Mouse (Mus musculus) liver, adult 2 months (tissue): ENCODE results near the gene Tead2. TPM values are rescaled to one million over a fixed set of nuclear protein-coding genes. Genes with fewer than 3 reads are reported as not detected.

ENCODE experiments used
- DNase-seq: peaks from one replicate; pipeline ENCODE4 v3.0.0-alpha.2; 2011; ENCODE audit warnings: low read depth, low spot score; ENCODE audit errors: extremely low read depth
- H3K27ac ChIP-seq: fragments of 200-500 bp; replicated peaks from 2 replicates; pipeline ENCODE4 v1.5.1; 2012; ENCODE audit warnings: low read depth, mild to moderate bottlenecking, control low read depth, inconsistent platforms, low read length; ENCODE audit not compliant: insufficient read depth
- H3K27me3 ChIP-seq: fragments of 200-500 bp; 2 replicates; pipeline ENCODE4 v1.6.1; 2012; ENCODE audit warnings: mild to moderate bottlenecking, moderate library complexity, low read length, inconsistent platforms; ENCODE audit not compliant: control insufficient read depth, insufficient read depth
- H3K36me3 ChIP-seq: fragments of 200-500 bp; 2 replicates; pipeline ENCODE4 v1.6.1; 2012; ENCODE audit warnings: low read length, inconsistent platforms; ENCODE audit not compliant: control insufficient read depth, insufficient read depth
- H3K4me1 ChIP-seq: fragments of 200-500 bp; 2 replicates; pipeline ENCODE4 v1.6.1; 2011; ENCODE audit warnings: low read length; ENCODE audit not compliant: control insufficient read depth, insufficient read depth
- H3K4me3 ChIP-seq: fragments of 200-500 bp; 2 replicates; pipeline ENCODE4 v1.5.1; 2011; ENCODE audit warnings: low read depth, mild to moderate bottlenecking, control low read depth, low read length, moderate library complexity; ENCODE audit not compliant: insufficient read depth
- H3K79me2 ChIP-seq: fragments of 200-500 bp; 2 replicates; pipeline ENCODE4 v1.6.1; 2012; ENCODE audit warnings: inconsistent platforms, mild to moderate bottlenecking, low read length, moderate library complexity; ENCODE audit not compliant: control insufficient read depth, insufficient read depth
- H3K9ac ChIP-seq: fragments of 200-500 bp; 2 replicates; pipeline ENCODE4 v1.6.1; 2012; ENCODE audit warnings: low read depth, mild to moderate bottlenecking, control low read depth, inconsistent platforms, low read length
- CTCF ChIP-seq: fragments of 200-500 bp; IDR thresholded peaks from 2 replicates; pipeline ENCODE4 v1.5.1; 2011; ENCODE audit warnings: low read depth, low read length, control low read depth
- POLR2A ChIP-seq: fragments of 200-500 bp; IDR thresholded peaks from 2 replicates; pipeline ENCODE4 v1.6.1; 2011; ENCODE audit warnings: low read length, control low read depth; ENCODE audit not compliant: insufficient read depth; ENCODE audit errors: extremely low read depth
- whole genome bisulfite sequencing: fragments of 180-500 bp; shearing (Covaris S2); methylation state at CpG from one replicate; pipeline ENCODE4 v1.1.7; 2018; 5-methylcytosine and 5-hydroxymethylcytosine counted together
- polyA plus RNA-seq: library from polyadenylated mRNA; depleted of rRNA; stranded (reverse); fragments of >200 nt; gene quantifications from 2 replicates; pipeline ENCODE4 v1.2.3, GENCODE M21; 2012; rRNA removed
- total RNA-seq: library from RNA; depleted of rRNA; stranded (reverse); fragments of >200 nt; gene quantifications from 2 replicates; pipeline ENCODE4 v1.2.3, GENCODE M21; 2014; rRNA removed

The Tead2 gene
- total and polyA plus RNA-seq, 2 experiments: 1.5 to 2.9 TPM

DNA sequence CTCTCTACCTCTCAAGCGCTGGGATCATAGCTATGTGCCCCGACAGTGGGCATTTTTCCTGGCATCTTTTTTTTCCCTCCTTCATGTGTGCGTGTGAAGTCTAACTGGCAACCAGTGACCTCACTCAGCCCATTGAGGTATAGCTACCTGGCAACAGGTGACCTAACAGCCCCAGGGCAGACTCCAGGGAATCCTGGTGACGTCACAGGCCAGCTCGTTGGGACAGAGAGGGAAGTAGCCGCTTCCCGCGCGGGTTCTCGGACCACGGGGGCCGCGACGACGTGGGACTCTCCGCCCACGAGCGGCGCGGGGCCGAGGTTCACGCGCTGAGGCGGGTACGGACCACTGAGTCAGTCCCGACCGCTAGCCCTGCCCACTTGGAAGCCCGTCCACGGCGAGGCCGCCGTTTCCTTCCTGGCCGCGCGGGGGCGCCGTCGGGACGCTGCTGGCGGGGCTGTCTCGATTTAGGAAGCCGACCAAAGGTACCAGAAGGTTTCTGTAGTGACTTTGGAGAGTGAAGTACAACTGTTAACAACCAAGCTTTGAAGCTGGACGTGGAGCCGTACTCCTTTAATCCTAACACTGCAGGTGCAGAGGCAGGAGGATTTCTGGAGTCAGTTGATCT lies 61.7 kb downstream of the Tead2 start, which contains the start of gene Slc6a21:
TSS of gene Slc6a21 (plus strand) at position 378 of the 625 bp plus-strand sequence.
- Histone ChIP-seq H3K27me3 (no peaks in the 10 kb centered on the region), H3K36me3 (no peaks in the 10 kb centered on the region), H3K27ac (peak within 1 kb of the TSS; percentile 48; the same call in 1 of the 2 replicates), H3K79me2 (no peaks in the 10 kb centered on the region), H3K4me1 (peaks cover 3% of the 10 kb centered on the region), H3K9ac (peak within 1 kb of the TSS; percentile 97), H3K4me3 (peak within 1 kb of the TSS; percentile 93)
- 5% methylated on average over 44 of the region's 44 CpGs for WGBS
- TF ChIP-seq POLR2A (no peak), CTCF (peak; percentile 88)
- DNase-seq: peak; percentile 67

Other genes with a start within 250 kb of the Tead2 start
Only the 30 nearest of the 36 such genes appear.
- 4.2 and 5.6 TPM in 2 replicates for gene Bcl2l12, start 217.0 kb upstream of the Tead2 start, total RNA-seq
- 13.3 and 14.5 TPM in 2 replicates for gene Bcl2l12, start 217.0 kb upstream of the Tead2 start, polyA plus RNA-seq
- 4.4 and 9.7 TPM in 2 replicates for gene Scaf1, start 199.4 kb upstream of the Tead2 start, total RNA-seq
- 25.7 and 31.8 TPM in 2 replicates for gene Scaf1, start 199.4 kb upstream of the Tead2 start, polyA plus RNA-seq
- 8.9 and 13.9 TPM in 2 replicates for gene Rras, start 197.8 kb upstream of the Tead2 start, total RNA-seq
- gene Rras, start 197.8 kb upstream of the Tead2 start, polyA plus RNA-seq: 53.4 and 54.9 TPM in 2 replicates
- gene Prr12, start 162.9 kb upstream of the Tead2 start, total RNA-seq: 1.2 and 1.7 TPM in 2 replicates
- 2.7 and 3.7 TPM in 2 replicates for gene Prr12, start 162.9 kb upstream of the Tead2 start, polyA plus RNA-seq
- 20.1 and 22.8 TPM in 2 replicates for gene Nosip, start 153.3 kb upstream of the Tead2 start, total RNA-seq
- 31.4 and 35.8 TPM in 2 replicates for gene Nosip, start 153.3 kb upstream of the Tead2 start, polyA plus RNA-seq
- 26.1 and 32.8 TPM in 2 replicates for gene Prrg2, start 153.1 kb upstream of the Tead2 start, total RNA-seq
- 74.1 and 83.8 TPM in 2 replicates for gene Prrg2, start 153.1 kb upstream of the Tead2 start, polyA plus RNA-seq
- 6.7 and 8.8 TPM in 2 replicates for gene Rcn3, start 123.5 kb upstream of the Tead2 start, total RNA-seq
- gene Rcn3, start 123.5 kb upstream of the Tead2 start, polyA plus RNA-seq: 14.9 and 16.3 TPM in 2 replicates
- 163 and 188 TPM in 2 replicates for gene Fcgrt, start 111.9 kb upstream of the Tead2 start, total RNA-seq
- 170 and 193 TPM in 2 replicates for gene Fcgrt, start 111.9 kb upstream of the Tead2 start, polyA plus RNA-seq
- 355 and 400 TPM in 2 replicates for gene Rps11, start 91.3 kb upstream of the Tead2 start, total RNA-seq
- 95.1 and 111 TPM in 2 replicates for gene Rps11, start 91.3 kb upstream of the Tead2 start, polyA plus RNA-seq
- 1,440 and 1,681 TPM in 2 replicates for gene Rpl13a, start 87.0 kb upstream of the Tead2 start, total RNA-seq
- gene Rpl13a, start 87.0 kb upstream of the Tead2 start, polyA plus RNA-seq: 488 and 544 TPM in 2 replicates
- 0.13 TPM in 1 of 2 replicates, not detected in the other for gene Gm45713, start 79.5 kb upstream of the Tead2 start, total RNA-seq
- 0.98 TPM in 1 of 2 replicates, not detected in the other for gene Gm45713, start 79.5 kb upstream of the Tead2 start, polyA plus RNA-seq
- 3.2 and 5.4 TPM in 2 replicates for gene Flt3l, start 79.3 kb upstream of the Tead2 start, total RNA-seq
- 20.8 and 30.8 TPM in 2 replicates for gene Flt3l, start 79.3 kb upstream of the Tead2 start, polyA plus RNA-seq
- 48.0 and 59.1 TPM in 2 replicates for gene Pih1d1, start 61.5 kb upstream of the Tead2 start, total RNA-seq
- 62.1 and 66.4 TPM in 2 replicates for gene Pih1d1, start 61.5 kb upstream of the Tead2 start, polyA plus RNA-seq
- gene Aldh16a1, start 61.2 kb upstream of the Tead2 start, total RNA-seq: 33.3 and 47.6 TPM in 2 replicates
- gene Aldh16a1, start 61.2 kb upstream of the Tead2 start, polyA plus RNA-seq: 116 and 162 TPM in 2 replicates
- gene Slc17a7, start 51.8 kb upstream of the Tead2 start, total RNA-seq: 0.07 TPM in 1 of 2 replicates, not detected in the other
- gene Slc17a7, start 51.8 kb upstream of the Tead2 start, polyA plus RNA-seq: not detected in 2 replicates
- not detected in 2 replicates for gene Gfy, start 36.2 kb upstream of the Tead2 start, total RNA-seq
- gene Gfy, start 36.2 kb upstream of the Tead2 start, polyA plus RNA-seq: not detected in 2 replicates
- gene Pth2, start 34.8 kb upstream of the Tead2 start, total RNA-seq: not detected in 2 replicates
- not detected in 2 replicates for gene Pth2, start 34.8 kb upstream of the Tead2 start, polyA plus RNA-seq
- gene Ccdc155, start 10.9 kb upstream of the Tead2 start, total RNA-seq: not detected in 2 replicates
- gene Ccdc155, start 10.9 kb upstream of the Tead2 start, polyA plus RNA-seq: not detected in 2 replicates
- gene Dkkl1, start 3.6 kb upstream of the Tead2 start, total RNA-seq: not detected in 2 replicates
- gene Dkkl1, start 3.6 kb upstream of the Tead2 start, polyA plus RNA-seq: 0.21 TPM in 1 of 2 replicates, not detected in the other
- gene Cd37, start 23.4 kb downstream of the Tead2 start, total RNA-seq: 1.4 and 1.5 TPM in 2 replicates
- 4.5 and 11.5 TPM in 2 replicates for gene Cd37, start 23.4 kb downstream of the Tead2 start, polyA plus RNA-seq
- gene Slc6a16, start 25.3 kb downstream of the Tead2 start, total RNA-seq: 0.20 and 0.37 TPM in 2 replicates
- gene Slc6a16, start 25.3 kb downstream of the Tead2 start, polyA plus RNA-seq: 0.86 and 1.9 TPM in 2 replicates
- gene Slc6a21, start 61.8 kb downstream of the Tead2 start, total RNA-seq: not detected in 2 replicates
- gene Slc6a21, start 61.8 kb downstream of the Tead2 start, polyA plus RNA-seq: 0.12 and 0.18 TPM in 2 replicates
- gene Trpm4, start 118.0 kb downstream of the Tead2 start, total RNA-seq: 1.2 TPM in 2 replicates
- 1.2 and 1.5 TPM in 2 replicates for gene Trpm4, start 118.0 kb downstream of the Tead2 start, polyA plus RNA-seq
- 0.28 TPM in 1 of 2 replicates, not detected in the other for gene Hrc, start 119.5 kb downstream of the Tead2 start, total RNA-seq
- not detected in 2 replicates for gene Hrc, start 119.5 kb downstream of the Tead2 start, polyA plus RNA-seq
- 0.07 TPM in 1 of 2 replicates, not detected in the other for gene Ppfia3, start 151.3 kb downstream of the Tead2 start, total RNA-seq
- gene Ppfia3, start 151.3 kb downstream of the Tead2 start, polyA plus RNA-seq: 0.14 TPM in 1 of 2 replicates, not detected in the other
- not detected in 2 replicates for gene Lin7b, start 154.8 kb downstream of the Tead2 start, total RNA-seq
- gene Lin7b, start 154.8 kb downstream of the Tead2 start, polyA plus RNA-seq: not detected in 2 replicates
- 43.3 and 46.4 TPM in 2 replicates for gene Snrnp70, start 180.0 kb downstream of the Tead2 start, total RNA-seq
- 59.2 and 101 TPM in 2 replicates for gene Snrnp70, start 180.0 kb downstream of the Tead2 start, polyA plus RNA-seq
- gene Kcna7, start 189.9 kb downstream of the Tead2 start, total RNA-seq: under 0.01 TPM in 1 of 2 replicates, not detected in the other
- not detected in 2 replicates for gene Kcna7, start 189.9 kb downstream of the Tead2 start, polyA plus RNA-seq
- gene Ntf5, start 197.9 kb downstream of the Tead2 start, total RNA-seq: 0.13 TPM in 1 of 2 replicates, not detected in the other
- gene Ntf5, start 197.9 kb downstream of the Tead2 start, polyA plus RNA-seq: 0.04 TPM in 1 of 2 replicates, not detected in the other
- gene Lhb, start 205.1 kb downstream of the Tead2 start, total RNA-seq: not detected in 2 replicates
- gene Lhb, start 205.1 kb downstream of the Tead2 start, polyA plus RNA-seq: not detected in 2 replicates